Mouse (Mus musculus) erythroblast, embryonic 14.5 days (primary cell): Measurements from ENCODE around the gene Zfp1. TPM values are rescaled to one million over a fixed set of nuclear protein-coding genes. Genes with fewer than 3 reads are reported as not detected.

Experiments used
- H3K27me3 ChIP-seq: 2 replicates; pipeline ENCODE4 v1.6.1; 2012; ENCODE audit warnings: inconsistent platforms; ENCODE audit not compliant: control insufficient read depth
- H3K36me3 ChIP-seq: 2 replicates; pipeline ENCODE4 v1.6.1; 2012; ENCODE audit warnings: mild to moderate bottlenecking, inconsistent platforms; ENCODE audit not compliant: control insufficient read depth
- H3K4me1 ChIP-seq: 2 replicates; pipeline ENCODE4 v1.6.1; 2012; ENCODE audit warnings: inconsistent platforms; ENCODE audit not compliant: control insufficient read depth
- H3K4me3 ChIP-seq: replicated peaks from 2 replicates; pipeline ENCODE3; 2012; ENCODE audit warnings: moderate library complexity, mild to moderate bottlenecking, inconsistent platforms
- H3K9me3 ChIP-seq: 2 replicates; pipeline ENCODE4 v1.6.1; 2012; ENCODE audit warnings: low read length, inconsistent platforms, mixed read lengths; ENCODE audit not compliant: control insufficient read depth
- GATA1 ChIP-seq: IDR thresholded peaks from 2 replicates; pipeline ENCODE4 v1.6.1; 2012; ENCODE audit warnings: low read length, inconsistent platforms, mixed read lengths
- TAL1 ChIP-seq: IDR thresholded peaks from 3 replicates; pipeline ENCODE4 v1.6.1; 2012; ENCODE audit warnings: low read length, inconsistent platforms, mixed read lengths
- polyA plus RNA-seq: library from polyadenylated mRNA; stranded (reverse); fragments of >175 nt; gene quantifications from 2 replicates; pipeline ENCODE4 v1.2.3, GENCODE M21; 2012

Zfp1 gene
- polyA plus RNA-seq, 1 experiment, result 0.17 TPM

- Histone ChIP-seq H3K36me3 (peaks cover 10% of the 10 kb centered on the region; the same call in 1 of the 2 replicates), H3K4me1 (peaks cover 16% of the 10 kb centered on the region)
Observed at GRCm38 (mm10) chr8:111720115-111720544, 76.9 kb downstream of the Zfp1 start.

More at GRCm38 (mm10) chr8:111720115-111720544, 76.9 kb downstream of the Zfp1 start:
- H3K4me3 ChIP-seq, result no peak overlapping the region
- H3K27me3 ChIP-seq, result no peaks in the 10 kb centered on the region
- no peaks in the 10 kb centered on the region for H3K9me3 ChIP-seq
- TF ChIP-seq TAL1 (no peak), GATA1 (no peak)

Other genes with a start within 250 kb of the Zfp1 start
- gene Fa2h, start 249.6 kb upstream of the Zfp1 start, polyA plus RNA-seq, result not detected in 2 replicates
- 0.08 and 0.12 TPM in 2 replicates for gene Wdr59, start 121.3 kb upstream of the Zfp1 start, polyA plus RNA-seq
- 0.85 and 1.6 TPM in 2 replicates for gene Znrf1, start 107.3 kb upstream of the Zfp1 start, polyA plus RNA-seq
- not detected in 2 replicates for gene Ldhd, start 13.0 kb upstream of the Zfp1 start, polyA plus RNA-seq
- gene Ctrb1, start 47.6 kb downstream of the Zfp1 start, polyA plus RNA-seq, result not detected in 2 replicates
- gene Bcar1, start 100.4 kb downstream of the Zfp1 start, polyA plus RNA-seq, result 0.05 and 0.07 TPM in 2 replicates
- 1.4 and 2.2 TPM in 2 replicates for gene Cfdp1, start 210.9 kb downstream of the Zfp1 start, polyA plus RNA-seq
- 0.07 and 0.08 TPM in 2 replicates for gene Tmem170, start 233.3 kb downstream of the Zfp1 start, polyA plus RNA-seq